Mouse (Mus musculus): ENCODE results near the gene Ufm1. TPM values are rescaled to one million over a fixed set of nuclear protein-coding genes. Genes with fewer than 3 reads are reported as not detected.

Ufm1 gene
- total and polyA plus RNA-seq, 2 experiments, result 10.0 to 24.8 TPM

- H3K79me2 ChIP-seq (ENCODE audit: control insufficient read depth, insufficient read depth, low read length), result peaks cover 3% of the 10 kb centered on the region; the same call in 1 of the 2 replicates
- H3K4me1 ChIP-seq (ENCODE audit: control insufficient read depth, insufficient read depth, low read length), result peaks cover 3% of the 10 kb centered on the region; the same call in 1 of the 2 replicates
- H3K9ac ChIP-seq (ENCODE audit: low read depth, low read length), result no peak overlapping the region
- H3K36me3 ChIP-seq (ENCODE audit: control insufficient read depth, insufficient read depth, low read length), result no peaks in the 10 kb centered on the region
- TF ChIP-seq CTCF (IDR thresholded peaks at IDR 0.05; ENCODE audit: low read depth, low read length), result no peak
- no peak for TF ChIP-seq POLR2A (IDR thresholded peaks at IDR 0.05; ENCODE audit: extremely low read depth, insufficient read depth, low read length)
- 80% methylated on average over 4 of the region's 4 CpGs for WGBS
- H3K4me3 ChIP-seq (ENCODE audit: insufficient read depth, low read depth, low read length), result no peak overlapping the region
- H3K27ac ChIP-seq (replicated peaks; ENCODE audit: insufficient read depth, low read depth, low read length), result no peak overlapping the region
- H3K27me3 ChIP-seq (ENCODE audit: control insufficient read depth, insufficient read depth, low read length), result no peaks in the 10 kb centered on the region
- DNase-seq (ENCODE audit: extremely low read depth, low read depth, low spot score), result no peak
Measured at GRCm38 (mm10) chr3:53868212-53868611, 4.6 kb upstream of the Ufm1 start.

DNA sequence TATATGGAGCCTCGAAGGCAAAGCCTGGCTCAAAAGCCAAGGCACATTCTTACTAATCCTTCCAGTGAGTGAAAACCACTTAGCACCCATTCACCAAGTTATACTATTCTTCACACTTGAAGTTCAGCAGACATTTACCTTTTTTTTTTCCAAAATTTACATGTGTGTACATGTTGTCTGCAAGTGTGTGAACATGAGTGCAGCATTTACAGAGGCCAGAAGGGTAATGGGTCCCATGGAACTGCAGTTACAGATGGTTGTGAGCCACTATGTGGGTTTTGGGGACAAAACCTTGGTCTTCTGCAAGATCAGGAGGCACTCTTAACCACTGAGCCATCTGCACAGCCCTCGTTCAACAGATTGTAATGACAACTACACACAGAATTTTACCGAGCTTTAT, 8.8 kb downstream of the Ufm1 start:
- no peak overlapping the region for H3K4me3 ChIP-seq (ENCODE audit: insufficient read depth, low read depth, low read length)
- H3K27ac ChIP-seq (replicated peaks; ENCODE audit: insufficient read depth, low read depth, low read length), result no peak overlapping the region
- 94% methylated on average over 3 of the region's 3 CpGs for WGBS
- H3K36me3 ChIP-seq (ENCODE audit: control insufficient read depth, insufficient read depth, low read length), result peaks cover 21% of the 10 kb centered on the region
- H3K27me3 ChIP-seq (ENCODE audit: control insufficient read depth, insufficient read depth, low read length), result no peaks in the 10 kb centered on the region
- no peaks in the 10 kb centered on the region for H3K79me2 ChIP-seq (ENCODE audit: control insufficient read depth, insufficient read depth, low read length)
- TF ChIP-seq POLR2A (IDR thresholded peaks at IDR 0.05; ENCODE audit: extremely low read depth, insufficient read depth, low read length) (no peak), CTCF (IDR thresholded peaks at IDR 0.05; ENCODE audit: low read depth, low read length) (no peak)
- DNase-seq (ENCODE audit: extremely low read depth, low read depth, low spot score), result no peak
- H3K9ac ChIP-seq (ENCODE audit: low read depth, low read length), result no peak overlapping the region
- H3K4me1 ChIP-seq (ENCODE audit: control insufficient read depth, insufficient read depth, low read length), result no peaks in the 10 kb centered on the region

- Histone ChIP-seq H3K4me1 (ENCODE audit: control insufficient read depth, insufficient read depth, low read length) (no peaks in the 10 kb centered on the region), H3K4me3 (ENCODE audit: insufficient read depth, low read depth, low read length) (no peak overlapping the region), H3K27me3 (ENCODE audit: control insufficient read depth, insufficient read depth, low read length) (no peaks in the 10 kb centered on the region), H3K9ac (ENCODE audit: low read depth, low read length) (no peak overlapping the region), H3K79me2 (ENCODE audit: control insufficient read depth, insufficient read depth, low read length) (no peaks in the 10 kb centered on the region), H3K27ac (replicated peaks; ENCODE audit: insufficient read depth, low read depth, low read length) (no peak overlapping the region), H3K36me3 (ENCODE audit: control insufficient read depth, insufficient read depth, low read length) (peaks cover 16% of the 10 kb centered on the region)
- 92% methylated on average over 4 of the region's 4 CpGs for WGBS
- TF ChIP-seq POLR2A (IDR thresholded peaks at IDR 0.05; ENCODE audit: extremely low read depth, insufficient read depth, low read length), result no peak
- no peak for TF ChIP-seq CTCF (IDR thresholded peaks at IDR 0.05; ENCODE audit: low read depth, low read length)
- no peak for DNase-seq (ENCODE audit: extremely low read depth, low read depth, low spot score)
Measured at GRCm38 (mm10) chr3:53854261-53854660, 9.4 kb downstream of the Ufm1 start.

- Histone ChIP-seq H3K27me3 (ENCODE audit: control insufficient read depth, insufficient read depth, low read length) (no peaks in the 10 kb centered on the region), H3K9ac (ENCODE audit: low read depth, low read length) (no peak overlapping the region), H3K79me2 (ENCODE audit: control insufficient read depth, insufficient read depth, low read length) (no peaks in the 10 kb centered on the region), H3K4me1 (ENCODE audit: control insufficient read depth, insufficient read depth, low read length) (no peaks in the 10 kb centered on the region; the same call in 1 of the 2 replicates), H3K27ac (replicated peaks; ENCODE audit: insufficient read depth, low read depth, low read length) (no peak overlapping the region), H3K4me3 (ENCODE audit: insufficient read depth, low read depth, low read length) (no peak overlapping the region), H3K36me3 (ENCODE audit: control insufficient read depth, insufficient read depth, low read length) (no peaks in the 10 kb centered on the region)
- TF ChIP-seq CTCF (IDR thresholded peaks at IDR 0.05; ENCODE audit: low read depth, low read length) (no peak), POLR2A (IDR thresholded peaks at IDR 0.05; ENCODE audit: extremely low read depth, insufficient read depth, low read length) (no peak)
- DNase-seq (ENCODE audit: extremely low read depth, low read depth, low spot score), result no peak
- 72% methylated on average over 11 of the region's 11 CpGs for WGBS
Measured at GRCm38 (mm10) chr3:53848262-53848661, 15.4 kb downstream of the Ufm1 start.

DNA sequence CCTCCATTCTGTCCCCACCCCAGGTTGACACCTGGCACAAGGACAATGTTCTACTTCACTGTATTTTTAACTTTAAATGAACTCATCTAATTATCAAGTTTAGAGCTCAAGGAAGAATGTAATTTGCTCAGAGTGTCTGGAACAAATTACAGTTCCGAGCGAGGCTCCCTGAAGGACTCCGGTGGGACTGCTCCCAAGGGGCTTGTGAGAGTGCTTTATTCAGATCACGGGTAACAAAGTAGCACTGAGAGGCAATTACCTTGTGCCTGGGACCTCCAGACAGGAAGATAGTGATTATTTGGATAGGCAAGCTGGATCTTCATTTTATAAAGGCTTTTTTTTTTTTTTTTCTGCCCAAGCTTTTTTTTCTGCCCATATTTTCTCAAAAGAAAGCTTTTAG, 15.9 kb downstream of the Ufm1 start:
- WGBS, result 87% methylated on average over 4 of the region's 4 CpGs
- Histone ChIP-seq H3K79me2 (ENCODE audit: control insufficient read depth, insufficient read depth, low read length) (no peaks in the 10 kb centered on the region), H3K36me3 (ENCODE audit: control insufficient read depth, insufficient read depth, low read length) (no peaks in the 10 kb centered on the region), H3K4me3 (ENCODE audit: insufficient read depth, low read depth, low read length) (no peak overlapping the region), H3K27me3 (ENCODE audit: control insufficient read depth, insufficient read depth, low read length) (no peaks in the 10 kb centered on the region), H3K9ac (ENCODE audit: low read depth, low read length) (no peak overlapping the region), H3K4me1 (ENCODE audit: control insufficient read depth, insufficient read depth, low read length) (no peaks in the 10 kb centered on the region; the same call in 1 of the 2 replicates), H3K27ac (replicated peaks; ENCODE audit: insufficient read depth, low read depth, low read length) (no peak overlapping the region)
- TF ChIP-seq POLR2A (IDR thresholded peaks at IDR 0.05; ENCODE audit: extremely low read depth, insufficient read depth, low read length), result no peak
- TF ChIP-seq CTCF (IDR thresholded peaks at IDR 0.05; ENCODE audit: low read depth, low read length), result no peak
- DNase-seq (ENCODE audit: extremely low read depth, low read depth, low spot score), result no peak

GRCm38 (mm10) chr3:53846206-53846928, 17.3 kb downstream of the Ufm1 start:
- H3K4me3 ChIP-seq (ENCODE audit: insufficient read depth, low read depth, low read length), result no peak overlapping the region

More at GRCm38 (mm10) chr3:53846206-53846928, 17.3 kb downstream of the Ufm1 start:
- Histone ChIP-seq H3K9ac (ENCODE audit: low read depth, low read length) (no peak overlapping the region), H3K27me3 (ENCODE audit: control insufficient read depth, insufficient read depth, low read length) (no peaks in the 10 kb centered on the region), H3K4me1 (ENCODE audit: control insufficient read depth, insufficient read depth, low read length) (no peaks in the 10 kb centered on the region; the same call in 1 of the 2 replicates), H3K79me2 (ENCODE audit: control insufficient read depth, insufficient read depth, low read length) (no peaks in the 10 kb centered on the region), H3K36me3 (ENCODE audit: control insufficient read depth, insufficient read depth, low read length) (no peaks in the 10 kb centered on the region), H3K27ac (replicated peaks; ENCODE audit: insufficient read depth, low read depth, low read length) (no peak overlapping the region)
- TF ChIP-seq CTCF (IDR thresholded peaks at IDR 0.05; ENCODE audit: low read depth, low read length) (no peak), POLR2A (IDR thresholded peaks at IDR 0.05; ENCODE audit: extremely low read depth, insufficient read depth, low read length) (no peak)
- no peak for DNase-seq (ENCODE audit: extremely low read depth, low read depth, low spot score)
- 75% methylated on average over 7 of the region's 7 CpGs for WGBS
